Mouse (Mus musculus): ENCODE measurements around the gene Il21. TPM values are rescaled to one million over a fixed set of nuclear protein-coding genes. Genes with fewer than 3 reads are reported as not detected.

Il21 gene
- polyA plus RNA-seq, 1 experiment from 2014 or later: not detected

DNA sequence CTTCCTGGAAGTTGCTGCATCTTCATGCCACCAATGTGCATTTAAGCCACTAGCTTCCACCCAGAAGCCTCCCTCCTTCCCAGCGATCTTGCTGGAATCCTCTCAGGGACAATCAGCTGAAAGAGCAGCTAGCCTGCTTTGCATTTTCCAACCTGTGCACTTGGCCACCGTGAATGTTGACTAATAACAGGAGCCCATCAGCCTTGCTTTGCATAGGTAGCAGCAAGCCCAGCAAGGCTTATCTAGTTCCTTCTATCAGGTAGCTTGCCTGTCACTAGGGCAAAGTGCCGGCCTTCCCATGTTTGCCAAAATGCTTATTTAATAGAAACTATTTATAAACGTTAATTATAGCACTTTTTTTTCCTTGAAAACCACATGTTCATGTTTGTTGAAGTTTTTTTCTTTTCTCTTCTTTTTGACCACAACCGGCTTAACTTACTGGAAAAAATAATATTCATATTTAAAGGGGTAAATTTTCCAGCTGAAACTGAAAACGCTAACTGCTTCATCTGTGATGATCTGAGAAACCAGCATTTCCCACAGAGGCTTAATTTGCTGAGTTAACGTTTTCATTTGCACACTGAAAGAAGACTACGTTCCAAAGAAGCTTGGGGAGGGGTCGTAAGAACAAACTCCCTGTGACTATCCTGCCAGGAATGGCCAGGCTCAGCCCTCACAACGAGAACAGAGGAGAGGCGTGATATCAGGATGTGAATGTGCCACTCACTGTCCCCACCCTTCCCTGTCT is 3.2 kb downstream of the Il21 start:
- no peak overlapping the region for H3K4me2 ChIP-seq
- peaks cover 3% of the 10 kb centered on the region; the same call in 1 of the 2 replicates for H3K4me1 ChIP-seq
- no peaks in the 10 kb centered on the region for H3K9me3 ChIP-seq
- no peak overlapping the region for H3K9ac ChIP-seq
- H3K4me3 ChIP-seq: no peak overlapping the region
- no peaks in the 10 kb centered on the region for H3K27me3 ChIP-seq (replicated peaks)
- ATAC-seq (replicated peaks): no peak
- no peak overlapping the region for H3K27ac ChIP-seq
- H3K36me3 ChIP-seq (replicated peaks): no peaks in the 10 kb centered on the region
- 62% methylated on average over 11 of the region's 11 CpGs for WGBS

DNA sequence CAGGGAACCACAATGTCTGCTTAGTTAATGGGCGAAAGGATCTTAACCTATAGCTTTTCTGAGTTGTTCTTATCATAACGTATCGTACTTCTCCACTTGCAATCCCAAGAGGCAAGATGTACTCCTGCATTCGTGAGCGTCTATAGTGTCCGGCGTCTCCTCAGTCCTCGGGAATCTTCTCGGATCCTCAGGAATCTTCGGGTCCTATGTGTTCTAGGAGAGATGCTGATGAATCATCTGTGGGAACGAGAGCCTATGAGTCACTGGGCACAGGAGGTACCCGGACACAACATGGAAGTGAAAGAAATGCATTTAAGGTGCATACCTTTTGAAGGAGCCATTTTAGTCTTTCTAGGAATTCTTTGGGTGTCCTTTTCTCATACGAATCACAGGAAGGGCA is 7.3 kb downstream of the Il21 start:
- H3K9ac ChIP-seq: no peak overlapping the region
- H3K4me2 ChIP-seq: no peak overlapping the region
- no peak for ATAC-seq (replicated peaks)
- no peaks in the 10 kb centered on the region for H3K27me3 ChIP-seq (replicated peaks)
- WGBS: 96% methylated on average over 13 of the region's 13 CpGs
- no peak overlapping the region for H3K27ac ChIP-seq
- no peak overlapping the region for H3K4me3 ChIP-seq
- H3K36me3 ChIP-seq (replicated peaks): no peaks in the 10 kb centered on the region
- H3K9me3 ChIP-seq: no peaks in the 10 kb centered on the region
- no peaks in the 10 kb centered on the region for H3K4me1 ChIP-seq

DNA sequence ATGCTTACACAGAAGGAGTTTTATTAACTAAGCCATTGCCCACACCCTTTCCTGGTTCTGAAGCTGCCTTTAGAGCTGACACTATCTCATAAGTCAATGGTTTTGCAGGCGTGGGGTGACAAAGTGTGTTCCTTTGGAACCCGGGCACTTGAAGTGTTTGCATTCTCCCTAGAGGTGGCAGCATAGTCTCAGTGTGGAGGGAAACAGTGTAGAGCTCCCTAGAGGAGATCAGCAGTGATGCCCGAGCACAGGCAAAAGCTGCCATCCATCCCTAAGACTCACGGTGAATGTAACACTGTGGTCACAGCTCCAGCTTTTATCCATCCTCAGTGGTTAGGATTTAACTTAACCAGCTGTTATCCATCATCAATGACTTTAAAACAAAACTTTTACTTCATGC is 13.4 kb downstream of the Il21 start:
- H3K4me3 ChIP-seq: no peak overlapping the region
- no peak overlapping the region for H3K4me2 ChIP-seq
- 0 out of 2 replicates have a peak, but pooled peaks have one; percentile 50 for ATAC-seq (replicated peaks)
- H3K27me3 ChIP-seq (replicated peaks): no peaks in the 10 kb centered on the region
- no peak overlapping the region for H3K27ac ChIP-seq
- no peak overlapping the region for H3K9ac ChIP-seq
- no peaks in the 10 kb centered on the region for H3K36me3 ChIP-seq (replicated peaks)
- H3K9me3 ChIP-seq: no peaks in the 10 kb centered on the region
- WGBS: 41% methylated on average over 4 of the region's 4 CpGs
- no peaks in the 10 kb centered on the region for H3K4me1 ChIP-seq

DNA sequence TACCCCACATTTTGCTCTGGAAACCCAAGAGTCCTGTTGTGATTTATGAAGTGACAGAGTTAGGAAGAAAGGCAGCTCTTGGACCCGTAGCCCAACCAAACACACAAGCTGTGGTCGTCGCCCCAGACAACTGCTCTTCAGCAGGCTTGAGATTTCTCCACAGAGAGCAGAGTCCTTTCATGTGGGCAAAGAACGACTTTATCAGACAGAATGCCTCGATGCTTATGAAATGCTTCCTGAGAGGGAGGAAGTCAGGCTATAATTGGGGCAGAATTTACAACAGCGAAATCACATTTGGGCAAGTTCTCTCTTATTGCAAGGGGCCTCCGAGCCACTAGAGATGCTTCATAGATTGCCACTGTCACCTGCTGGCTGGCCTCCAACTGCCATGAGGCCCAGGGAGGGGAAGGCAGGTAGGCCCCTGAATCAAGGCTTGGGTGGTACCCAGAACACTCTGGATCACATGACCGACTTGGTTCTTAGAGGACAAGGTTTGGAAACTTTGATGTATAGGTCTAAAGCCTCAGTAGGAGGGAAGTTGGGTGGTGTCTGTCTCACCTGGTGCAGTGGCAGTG is 27.1 kb downstream of the Il21 start:
- H3K27me3 ChIP-seq (replicated peaks): no peaks in the 10 kb centered on the region
- 0 out of 2 replicates have a peak, but pooled peaks cover 3% of the 10 kb centered on the region for H3K4me1 ChIP-seq
- H3K27ac ChIP-seq: no peak overlapping the region
- no peak overlapping the region for H3K4me3 ChIP-seq
- H3K36me3 ChIP-seq (replicated peaks): no peaks in the 10 kb centered on the region
- no peak overlapping the region for H3K9ac ChIP-seq
- H3K4me2 ChIP-seq: no peak overlapping the region
- no peaks in the 10 kb centered on the region for H3K9me3 ChIP-seq
- ATAC-seq (replicated peaks): no peak
- whole genome bisulfite sequencing: 80% methylated on average over 8 of the region's 8 CpGs

DNA sequence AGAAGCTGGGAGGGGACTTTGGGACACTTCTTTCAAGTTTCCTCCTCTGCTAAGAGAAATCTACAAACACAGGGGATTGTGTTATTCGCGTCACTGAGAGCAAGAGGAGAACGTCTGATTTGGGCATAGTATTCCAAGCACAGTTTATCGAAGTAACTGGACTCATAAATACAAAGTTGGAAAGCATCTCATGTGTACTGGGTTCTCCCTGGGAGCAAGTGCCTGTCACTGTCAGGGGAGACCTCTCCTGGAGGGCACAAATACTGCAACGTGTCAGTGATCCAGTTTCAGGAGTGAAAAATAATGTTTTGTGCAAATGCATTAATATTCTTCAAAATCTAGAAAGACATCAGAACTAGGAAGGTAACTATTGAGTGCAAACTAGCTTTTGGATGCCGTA is 27.9 kb downstream of the Il21 start:
- Histone ChIP-seq H3K36me3 (replicated peaks) (no peaks in the 10 kb centered on the region), H3K27ac (no peak overlapping the region), H3K4me2 (peak overlapping the region; percentile 85), H3K27me3 (replicated peaks) (no peaks in the 10 kb centered on the region), H3K9ac (no peak overlapping the region), H3K9me3 (no peaks in the 10 kb centered on the region), H3K4me1 (0 out of 2 replicates have a peak, but pooled peaks cover 3% of the 10 kb centered on the region), H3K4me3 (peak overlapping the region; percentile 44)
- peak; percentile 66; the same call in 1 of the 2 replicates for ATAC-seq (replicated peaks)
- WGBS: 23% methylated on average over 6 of the region's 6 CpGs

DNA sequence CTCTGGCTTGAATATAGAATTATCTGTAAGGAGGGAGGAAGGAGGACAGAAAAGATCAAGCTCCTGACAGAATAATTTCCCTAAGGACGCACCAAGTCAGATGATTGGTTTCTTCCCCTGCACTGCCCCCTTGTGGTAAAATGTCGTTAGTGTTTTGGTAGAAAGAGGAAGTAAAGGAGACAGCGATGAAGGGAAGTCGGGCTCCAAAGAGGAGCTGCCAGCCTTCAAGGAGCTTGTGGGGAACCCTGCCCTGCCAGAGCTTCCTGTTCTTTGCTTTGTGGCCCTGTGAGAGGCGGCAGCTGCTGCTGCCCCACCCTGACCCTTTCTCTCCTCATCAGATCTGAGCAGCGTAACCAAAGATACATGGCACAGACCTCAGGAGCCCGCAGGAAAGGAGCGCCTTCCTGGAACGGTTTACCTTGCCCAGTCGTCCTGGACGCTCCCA is 28.4 kb downstream of the Il21 start:
- under 1% methylated on average over 11 of the region's 11 CpGs for WGBS
- Histone ChIP-seq H3K27me3 (replicated peaks) (no peaks in the 10 kb centered on the region), H3K36me3 (replicated peaks) (no peaks in the 10 kb centered on the region), H3K4me1 (0 out of 2 replicates have a peak, but pooled peaks cover 3% of the 10 kb centered on the region), H3K27ac (no peak overlapping the region), H3K4me3 (peak overlapping the region; percentile 44), H3K9me3 (no peaks in the 10 kb centered on the region), H3K9ac (peak overlapping the region; percentile 59), H3K4me2 (peak overlapping the region; percentile 85)
- peak; percentile 87 for ATAC-seq (replicated peaks)

DNA sequence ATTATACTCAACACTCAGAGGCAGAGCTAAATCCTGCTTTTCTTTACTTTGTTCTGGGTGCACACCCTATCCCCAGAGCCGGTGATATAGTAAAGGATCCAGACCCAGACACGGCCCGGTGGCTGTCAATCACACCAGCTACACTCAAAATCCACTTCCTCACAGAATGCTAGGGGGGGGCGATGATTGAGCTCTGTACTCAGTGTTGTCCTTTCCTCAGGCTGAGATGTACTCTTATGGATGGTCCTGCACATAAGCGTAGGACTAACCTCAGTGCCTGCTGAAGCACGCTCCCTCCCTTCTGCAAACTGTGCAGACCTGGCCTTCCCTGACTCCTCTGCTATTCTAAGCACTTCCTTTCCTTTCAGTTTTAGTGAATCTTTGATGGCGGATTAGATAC is 29.6 kb downstream of the Il21 start:
- Histone ChIP-seq H3K4me2 (no peak overlapping the region), H3K4me1 (0 out of 2 replicates have a peak, but pooled peaks cover 3% of the 10 kb centered on the region), H3K9me3 (no peaks in the 10 kb centered on the region), H3K9ac (no peak overlapping the region), H3K4me3 (no peak overlapping the region), H3K27me3 (replicated peaks) (no peaks in the 10 kb centered on the region), H3K27ac (no peak overlapping the region), H3K36me3 (replicated peaks) (no peaks in the 10 kb centered on the region)
- 51% methylated on average over 7 of the region's 7 CpGs for WGBS
- peak; percentile 53 for ATAC-seq (replicated peaks)

DNA sequence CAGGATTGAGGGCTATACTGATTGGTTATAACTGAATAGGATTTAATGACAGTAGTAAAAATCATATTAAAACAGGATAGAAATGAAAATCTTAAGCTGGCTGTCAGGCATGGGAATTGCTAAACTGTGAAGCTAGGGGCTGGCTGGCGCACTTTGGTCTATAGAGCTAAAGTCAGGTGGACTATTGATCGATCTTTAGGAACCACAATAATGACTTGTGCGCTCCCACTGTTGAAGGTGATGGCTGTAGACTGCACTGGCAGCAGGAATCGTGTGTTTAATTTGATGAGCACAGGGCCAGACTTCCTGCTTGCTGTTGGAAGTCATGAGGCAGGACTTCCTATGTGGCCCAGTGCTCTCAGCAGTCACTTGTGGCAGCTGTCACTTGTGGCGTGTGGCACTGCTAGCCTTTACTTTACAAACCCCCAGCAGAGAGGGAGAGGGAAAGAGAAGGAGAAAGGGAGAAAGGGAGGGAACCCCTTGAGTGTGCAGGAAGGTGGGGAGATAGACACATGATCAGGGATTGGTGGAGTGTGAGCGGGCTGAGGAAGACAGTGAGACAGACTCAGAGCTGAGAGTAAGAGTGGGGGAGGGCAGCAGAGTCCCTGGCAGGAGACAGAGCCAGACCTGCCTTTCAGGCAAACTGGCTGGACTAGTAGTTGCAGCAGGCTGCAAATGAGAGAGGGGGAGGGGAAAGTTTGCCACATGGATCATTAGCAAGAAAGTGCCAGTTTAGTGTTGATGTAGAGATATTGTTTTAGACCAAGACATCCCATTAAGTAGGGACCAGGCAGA is 31.1 kb downstream of the Il21 start:
- no peak overlapping the region for H3K4me3 ChIP-seq
- no peak for ATAC-seq (replicated peaks)
- no peak overlapping the region for H3K9ac ChIP-seq
- no peaks in the 10 kb centered on the region for H3K36me3 ChIP-seq (replicated peaks)
- no peaks in the 10 kb centered on the region for H3K27me3 ChIP-seq (replicated peaks)
- H3K4me2 ChIP-seq: no peak overlapping the region
- H3K4me1 ChIP-seq: 0 out of 2 replicates have a peak, but pooled peaks cover 3% of the 10 kb centered on the region
- no peaks in the 10 kb centered on the region for H3K9me3 ChIP-seq
- no peak overlapping the region for H3K27ac ChIP-seq
- 63% methylated on average over 6 of the region's 6 CpGs for WGBS

DNA sequence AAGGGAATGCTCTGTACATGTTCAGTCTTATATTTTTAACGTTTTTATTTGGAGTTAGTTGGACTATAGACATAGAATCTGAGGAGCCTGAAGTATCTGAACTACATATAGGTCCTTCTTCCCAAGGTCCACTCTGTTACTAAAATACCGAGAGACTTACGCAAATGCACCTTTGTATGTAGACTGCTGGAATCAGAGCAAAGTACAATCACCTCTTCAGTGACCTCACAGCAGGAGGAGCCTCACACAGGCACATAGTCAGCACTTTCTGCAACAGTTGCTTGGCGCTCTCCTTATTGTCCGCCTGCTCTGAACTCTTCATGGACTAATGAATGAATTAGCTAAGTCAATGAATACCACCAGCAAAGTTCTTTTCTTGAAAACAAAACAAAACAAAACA is 34.1 kb downstream of the Il21 start:
- WGBS: 74% methylated on average over 5 of the region's 5 CpGs
- H3K4me2 ChIP-seq: no peak overlapping the region
- no peak for ATAC-seq (replicated peaks)
- H3K27me3 ChIP-seq (replicated peaks): no peaks in the 10 kb centered on the region
- no peaks in the 10 kb centered on the region for H3K36me3 ChIP-seq (replicated peaks)
- 0 out of 2 replicates have a peak, but pooled peaks cover under 1% of the 10 kb centered on the region for H3K4me1 ChIP-seq
- H3K4me3 ChIP-seq: no peak overlapping the region
- H3K9ac ChIP-seq: no peak overlapping the region
- H3K9me3 ChIP-seq: no peaks in the 10 kb centered on the region
- no peak overlapping the region for H3K27ac ChIP-seq

DNA sequence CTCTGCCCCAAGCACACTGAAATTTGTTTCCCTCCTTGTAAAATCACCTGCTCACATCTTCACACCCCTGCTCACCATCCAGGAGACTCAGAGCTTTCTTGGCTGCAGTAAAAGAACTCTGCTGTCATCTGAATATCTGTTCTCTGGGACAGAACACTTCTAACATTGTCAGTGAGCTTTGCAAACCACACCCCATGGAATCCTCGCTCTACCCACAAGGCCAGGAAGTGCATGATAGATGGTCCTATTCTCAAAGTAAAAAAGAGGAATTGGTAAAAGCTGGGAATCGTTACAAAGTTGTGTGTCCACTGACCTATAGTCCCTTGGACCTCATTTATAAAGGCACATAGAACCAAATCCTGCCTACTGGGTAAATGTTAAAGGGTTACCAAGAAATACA is 40.5 kb downstream of the Il21 start:
- Histone ChIP-seq H3K4me2 (no peak overlapping the region), H3K4me3 (no peak overlapping the region), H3K27ac (no peak overlapping the region), H3K27me3 (replicated peaks) (no peaks in the 10 kb centered on the region), H3K9me3 (no peaks in the 10 kb centered on the region), H3K36me3 (replicated peaks) (no peaks in the 10 kb centered on the region), H3K4me1 (no peaks in the 10 kb centered on the region), H3K9ac (no peak overlapping the region)
- 76% methylated on average over 2 of the region's 2 CpGs for whole genome bisulfite sequencing
- no peak for ATAC-seq (replicated peaks)

DNA sequence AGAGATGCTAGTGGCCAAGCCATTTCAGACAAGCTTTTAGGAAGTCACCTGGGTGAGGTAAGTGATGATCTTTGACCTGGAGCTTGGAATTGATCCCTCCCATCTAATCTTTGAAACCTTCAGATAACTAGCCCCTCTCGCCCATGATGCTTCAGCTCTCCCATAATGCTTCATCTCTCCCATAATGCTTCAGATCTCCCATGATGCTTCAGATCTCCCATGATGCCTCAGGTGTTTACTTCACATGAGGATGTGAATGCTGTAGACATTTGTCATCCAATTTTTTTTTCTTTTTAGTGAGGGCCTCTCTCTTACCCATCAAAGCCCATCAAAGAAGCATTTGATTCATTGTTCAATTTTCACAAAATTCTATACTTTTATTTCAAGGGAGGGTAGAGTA is 46.9 kb downstream of the Il21 start:
- no peaks in the 10 kb centered on the region for H3K27me3 ChIP-seq (replicated peaks)
- no peak overlapping the region for H3K27ac ChIP-seq
- no peaks in the 10 kb centered on the region for H3K36me3 ChIP-seq (replicated peaks)
- no peak overlapping the region for H3K9ac ChIP-seq
- no peaks in the 10 kb centered on the region for H3K9me3 ChIP-seq
- no peak for ATAC-seq (replicated peaks)
- no peak overlapping the region for H3K4me2 ChIP-seq
- WGBS: 85% methylated on average over 1 of the region's 1 CpGs
- no peaks in the 10 kb centered on the region for H3K4me1 ChIP-seq
- no peak overlapping the region for H3K4me3 ChIP-seq

Measured in midbrain, embryonic 15.5 days (tissue).